Mouse (Mus musculus) gonadal fat pad, adult 2 months (tissue): ENCODE data around the gene Flot1. TPM values are rescaled to one million over a fixed set of nuclear protein-coding genes. Genes with fewer than 3 reads are reported as not detected.
"Not testable (repeated sequence)": the region's sequence is repeated elsewhere in the genome, so short reads cannot be mapped to it uniquely, and the experiment has no call there.

Experiments
- DNase-seq: peaks from one replicate; pipeline ENCODE4 v3.0.0-alpha.2; 2012; ENCODE audit warnings: low read depth
- polyA plus RNA-seq: library from polyadenylated mRNA; depleted of rRNA; stranded (reverse); fragments of >200 nt; gene quantifications from 2 replicates; pipeline ENCODE4 v1.2.3, GENCODE M21; 2012

Gene Flot1
- polyA plus RNA-seq, 1 experiment: 96.1 TPM

- no peak for DNase-seq
Observed at GRCm38 (mm10) chr17:35836178-35836965, 13.3 kb downstream of the Flot1 start.

- no peak for DNase-seq
Observed at GRCm38 (mm10) chr17:35836991-35837422, 14.0 kb downstream of the Flot1 start.

DNA sequence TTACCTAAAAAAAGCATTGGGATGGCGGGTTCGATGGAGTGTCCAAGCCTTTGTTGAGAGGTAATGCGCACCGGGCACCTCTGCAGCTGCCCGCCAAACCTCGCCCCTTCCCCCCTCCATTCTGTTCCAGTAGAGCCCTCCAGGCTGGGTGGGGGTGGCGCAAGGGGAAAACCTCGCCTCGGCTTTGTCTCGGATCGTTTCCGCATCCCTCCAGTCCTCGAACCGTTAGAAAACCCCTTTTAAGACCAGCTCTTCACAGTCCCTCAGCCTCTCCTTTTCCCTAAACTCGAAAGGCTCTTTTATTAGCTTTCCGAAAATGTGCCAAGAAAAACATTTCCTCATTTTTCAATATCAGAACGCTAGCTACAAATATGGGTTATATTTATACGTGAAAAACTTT lies 14.5 kb downstream of the Flot1 start:
- DNase-seq: no peak

- peak; percentile 69 for DNase-seq
Observed at GRCm38 (mm10) chr17:35838122-35838544, 15.1 kb downstream of the Flot1 start, which contains the start of gene Tubb5. TSS of gene Tubb5 (minus strand) at chr17:35838306.

- no peak for DNase-seq
Observed at GRCm38 (mm10) chr17:35838570-35838969, 15.5 kb downstream of the Flot1 start.

DNA sequence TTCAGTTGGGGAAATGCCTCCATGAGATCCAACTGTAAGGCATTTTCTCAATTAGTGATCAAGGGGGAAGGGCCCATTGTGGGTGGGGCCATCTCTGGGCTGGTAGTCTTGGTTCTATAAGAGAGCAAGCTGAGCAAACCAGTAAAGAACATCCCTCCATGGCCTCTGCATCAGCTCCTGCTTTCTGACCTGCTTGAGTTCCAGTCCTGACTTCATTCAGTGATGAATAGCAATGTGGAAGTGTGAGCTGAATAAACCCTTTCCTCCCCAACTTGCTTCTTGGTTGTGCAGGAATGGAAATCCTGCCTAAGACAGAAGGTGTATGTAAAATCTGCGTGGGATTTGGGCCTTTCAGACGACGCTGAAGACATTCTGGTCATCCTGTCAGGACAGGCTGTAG lies 16.0 kb downstream of the Flot1 start:
- not testable (repeated sequence) for DNase-seq

DNA sequence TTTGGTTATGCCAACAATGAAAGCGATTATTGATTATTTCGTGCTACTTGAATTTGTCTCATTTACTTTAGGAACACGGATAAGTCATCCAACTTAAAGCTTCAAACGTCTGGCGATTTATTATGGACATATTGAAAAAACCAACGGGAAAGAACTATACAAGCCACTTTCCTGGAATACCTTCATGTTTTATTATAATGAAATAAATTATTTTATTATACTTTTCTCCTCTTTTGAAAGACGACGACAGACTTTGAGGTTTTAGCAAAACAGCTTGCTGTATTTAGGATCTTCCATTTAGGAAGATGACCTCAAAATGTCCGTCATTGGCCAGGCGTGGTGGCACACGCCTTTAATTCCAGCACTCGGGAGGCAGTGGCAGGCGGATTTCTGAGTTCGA lies 17.5 kb downstream of the Flot1 start:
- no peak for DNase-seq

DNA sequence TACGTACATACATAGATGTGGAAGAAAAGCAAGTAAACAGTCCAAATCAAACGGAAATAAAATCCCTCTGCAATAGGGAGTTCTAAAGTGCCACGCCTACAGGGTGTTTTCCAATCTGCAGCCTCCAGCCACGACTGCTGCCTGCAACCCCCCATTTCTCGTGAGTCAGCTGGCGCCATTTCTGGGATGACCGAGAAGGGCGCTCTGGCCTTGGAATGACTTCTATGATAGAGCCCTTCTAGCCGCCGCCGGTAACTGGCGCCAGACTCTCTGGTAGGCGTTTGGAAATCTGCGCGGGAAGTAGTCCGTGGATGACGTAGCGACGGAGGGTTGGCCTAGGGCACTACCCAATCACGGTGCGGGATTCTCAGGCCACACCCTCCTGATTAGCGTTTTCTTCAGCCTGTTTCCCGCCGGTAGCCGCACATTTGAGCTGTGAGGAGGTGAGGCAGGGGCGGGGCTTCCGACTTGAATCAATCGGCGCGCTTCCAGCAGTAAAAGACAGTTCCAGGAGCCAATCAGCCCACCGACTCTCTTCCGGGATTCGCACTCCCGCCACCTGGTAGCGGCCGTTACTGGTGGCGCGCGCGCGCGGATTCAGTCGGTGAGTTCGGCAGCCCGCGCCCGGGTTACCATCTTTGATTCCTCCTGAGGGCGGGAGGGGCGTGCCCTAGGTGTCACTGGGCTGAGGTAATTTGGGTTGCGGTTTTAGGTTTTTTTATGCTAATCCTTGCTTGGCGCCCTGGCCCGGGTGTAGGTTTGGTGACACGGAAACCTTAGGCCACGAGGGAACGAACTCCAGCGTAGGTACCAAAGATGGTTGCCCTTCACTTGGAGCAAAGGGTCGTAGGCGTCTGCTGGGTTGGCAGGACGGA lies 18.3 kb downstream of the Flot1 start, which contains the start of gene Mdc1:
Gene Mdc1, plus strand, starts transcription at position 440 of the 875 bp plus-strand sequence.
- peak; percentile 93 for DNase-seq

DNA sequence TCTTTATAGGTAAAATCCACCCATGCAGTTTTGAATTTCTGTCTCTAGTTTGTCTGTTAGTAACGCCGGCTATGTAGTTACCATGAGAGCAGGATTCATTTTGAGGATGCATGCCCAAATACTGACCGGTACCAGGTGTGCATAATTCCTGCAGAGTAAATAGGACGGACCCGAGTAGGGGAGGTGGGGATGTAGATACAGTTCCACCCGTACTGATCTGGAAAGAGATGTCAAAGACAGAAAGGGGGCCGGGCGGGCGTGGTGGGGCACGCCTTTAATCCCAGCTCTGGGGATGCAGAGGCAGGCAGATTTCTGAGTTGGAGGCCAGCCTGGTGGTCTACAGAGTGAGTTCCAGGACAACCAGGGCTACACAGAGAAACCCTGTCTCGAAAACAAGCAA lies 19.0 kb downstream of the Flot1 start:
- no peak for DNase-seq

- DNase-seq: no peak
Observed at GRCm38 (mm10) chr17:35843514-35843913, 20.5 kb downstream of the Flot1 start.

DNA sequence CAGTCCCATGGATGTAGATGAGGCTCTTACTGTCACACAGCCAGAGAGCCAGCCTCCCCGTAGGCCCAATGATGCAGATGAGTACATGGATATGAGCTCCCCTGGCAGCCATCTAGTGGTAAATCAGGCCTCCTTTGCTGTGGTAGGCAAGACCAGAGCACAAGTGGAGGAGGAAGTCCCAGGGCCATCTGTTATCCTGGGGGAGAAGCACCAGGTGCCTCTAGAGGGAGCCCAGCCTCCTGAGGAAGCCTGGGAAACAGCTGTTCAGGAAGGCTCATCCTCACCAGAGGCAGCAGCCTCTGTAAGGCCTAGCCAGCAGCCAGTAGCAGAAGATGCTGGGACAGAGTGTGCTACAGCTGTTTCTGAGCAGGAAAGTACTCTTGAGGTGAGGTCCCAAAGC lies 25.1 kb downstream of the Flot1 start:
- no peak for DNase-seq

- no peak for DNase-seq
Observed at GRCm38 (mm10) chr17:35850974-35851373, 27.9 kb downstream of the Flot1 start.

- no peak for DNase-seq
Observed at GRCm38 (mm10) chr17:35859371-35859770, 36.3 kb downstream of the Flot1 start.

DNA sequence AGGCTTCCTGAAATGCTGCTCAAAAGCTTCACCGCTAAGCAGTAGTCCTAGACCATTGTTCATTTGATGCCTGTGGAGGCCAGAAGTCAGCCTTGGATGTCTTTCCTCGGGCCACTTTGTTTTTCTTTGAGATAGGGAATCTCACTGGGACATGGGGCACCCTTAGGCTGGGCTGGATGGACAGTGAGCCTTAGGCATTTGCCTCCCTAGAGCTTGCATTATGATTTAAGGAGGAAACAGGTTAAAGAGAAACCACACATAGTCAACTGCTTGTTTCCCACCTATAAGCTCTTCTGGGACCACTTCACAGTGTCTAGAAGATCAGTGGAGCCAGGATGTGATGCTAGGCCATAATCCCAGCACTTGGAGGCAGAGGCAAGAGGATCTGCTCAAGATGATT lies 36.8 kb downstream of the Flot1 start:
- no peak for DNase-seq

- DNase-seq: no peak
Observed at GRCm38 (mm10) chr17:35860831-35861197, 37.8 kb downstream of the Flot1 start.

GRCm38 (mm10) chr17:35861198-35861857 lies 38.3 kb downstream of the Flot1 start, which contains the start of gene Nrm:
TSS of gene Nrm (plus strand) at chr17:35861318.
- no peak for DNase-seq

- no peak for DNase-seq
Observed at GRCm38 (mm10) chr17:35864832-35865353, 41.9 kb downstream of the Flot1 start.

DNA sequence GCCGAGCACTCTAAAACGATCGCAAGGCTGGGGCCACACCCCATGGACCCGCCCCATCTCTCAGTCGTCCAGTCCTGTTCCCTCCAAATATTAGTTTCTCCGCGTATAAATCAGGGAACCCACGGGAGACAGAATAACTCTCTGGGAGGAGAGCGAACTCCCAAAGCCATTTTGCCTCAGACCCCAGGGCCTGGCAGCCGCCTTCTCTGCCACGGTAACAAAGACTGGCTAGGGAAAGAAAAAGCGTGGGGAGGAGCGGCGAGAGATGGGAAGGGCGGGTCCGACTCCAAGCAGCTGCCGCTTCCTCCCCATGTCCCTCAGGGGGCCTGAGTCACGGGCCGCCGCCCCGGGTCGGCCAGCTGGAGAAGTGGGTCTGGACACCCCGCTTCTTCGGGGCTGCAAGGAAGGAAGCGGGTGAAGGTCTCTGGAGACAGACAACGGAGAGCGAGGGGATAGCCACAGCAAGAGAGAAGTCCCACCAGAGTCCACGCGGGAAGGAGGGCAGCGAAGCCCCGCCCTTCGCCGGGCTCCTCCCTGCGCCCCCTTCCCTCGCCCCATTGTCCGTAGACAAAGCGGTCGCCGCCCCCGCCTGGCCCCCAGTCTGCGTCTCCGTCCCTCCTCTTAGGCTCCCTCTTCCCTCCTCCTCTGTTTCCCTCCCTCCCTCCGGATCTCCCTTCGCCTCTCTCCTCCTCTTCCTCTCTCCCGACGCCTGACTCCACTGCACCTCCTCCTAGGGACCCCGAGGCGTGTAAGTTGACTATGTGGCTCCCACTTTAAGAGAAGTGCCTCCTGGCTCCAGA lies 42.7 kb downstream of the Flot1 start, which contains the start of gene Ppp1r18:
Gene Ppp1r18, plus strand, starts transcription at position 113 of the 800 bp plus-strand sequence.
- DNase-seq: no peak

DNA sequence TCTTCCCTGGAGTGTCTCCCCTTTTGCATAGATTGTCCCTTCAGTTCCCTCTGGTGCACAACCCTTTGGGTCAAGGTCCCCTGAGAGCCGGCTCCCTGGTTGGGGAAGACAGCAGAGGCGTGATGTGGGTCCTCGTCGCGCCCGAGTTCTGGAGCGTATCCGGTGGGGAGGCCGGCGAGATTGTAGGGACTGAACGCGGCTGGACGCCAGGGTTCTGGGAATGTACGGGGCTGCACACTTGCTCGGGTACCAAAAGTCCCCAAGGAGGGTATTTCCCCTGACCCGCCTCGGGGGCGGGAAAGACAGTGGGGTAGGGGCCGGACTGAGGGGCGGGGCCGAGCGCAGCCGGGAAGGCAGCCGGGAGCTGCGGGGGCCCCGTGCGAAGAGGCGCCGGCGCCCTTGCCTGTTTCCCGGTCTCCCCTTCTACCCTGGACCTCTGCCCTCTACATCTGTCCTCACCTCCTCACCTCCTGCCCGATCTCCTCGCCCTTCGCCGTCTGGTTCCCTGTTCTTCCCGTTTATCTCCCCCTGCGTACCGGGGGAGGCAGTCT lies 43.3 kb downstream of the Flot1 start:
- no peak for DNase-seq
